Mouse (Mus musculus) gastrocnemius, postnatal 4 days (tissue): ENCODE data around the gene Fdx1l. TPM values are rescaled to one million over a fixed set of nuclear protein-coding genes. Genes with fewer than 3 reads are reported as not detected.

Experiments
- DNase-seq, 2 experiments: peaks; one replicate each; pipeline ENCODE4 v3.0.0; 2021 to 2022; ENCODE audit warnings: low spot score in 2 of 2, mixed read lengths in 2 of 2
- long read RNA-seq, 2 experiments: library from polyadenylated mRNA; stranded (forward); transcript quantifications; one replicate each; pipeline ENCODE4 v2.0.0; 2021
- total RNA-seq, 2 experiments: library from RNA; stranded (reverse); gene quantifications; 2 replicates each; pipeline ENCODE4 v1.2.3; 2021

The Fdx1l gene
- 10 to 100 TPM; 28.6 to 31.6 TPM for total RNA-seq
- long read RNA-seq, experiment 1, transcript Fdx1l-201 (5 exons, 812 nt), result major isoform, 16 of 27 reads
- long read RNA-seq, experiment 1, transcript Fdx1l-205 (4 exons, 951 nt), result minor isoform, 6 of 27 reads
- long read RNA-seq, experiment 1, partial matches to known transcripts, result 0 of 27 reads
- long read RNA-seq, experiment 1, other reads (novel, unspliced or antisense), result 1 of 27 reads
- long read RNA-seq, experiment 2, transcript Fdx1l-201 (5 exons, 812 nt), result major isoform, 13 of 28 reads
- long read RNA-seq, experiment 2, transcript Fdx1l-205 (4 exons, 951 nt), result minor isoform, 9 of 28 reads
- long read RNA-seq, experiment 2, partial matches to known transcripts, result 0 of 28 reads
- long read RNA-seq, experiment 2, other reads (novel, unspliced or antisense), result 0 of 28 reads

- peak; percentile 69 to 88 for DNase-seq
Observed at GRCm38 (mm10) chr9:21073044-21073840, at the start of gene Fdx1l, which contains the start of gene Gm49373. TSS of gene Fdx1l (minus strand) at chr9:21073614. TSS of gene Gm49373 (minus strand) at chr9:21073096.

- no peak for DNase-seq
Observed at GRCm38 (mm10) chr9:21121483-21121882, 48.1 kb upstream of the Fdx1l start.

DNA sequence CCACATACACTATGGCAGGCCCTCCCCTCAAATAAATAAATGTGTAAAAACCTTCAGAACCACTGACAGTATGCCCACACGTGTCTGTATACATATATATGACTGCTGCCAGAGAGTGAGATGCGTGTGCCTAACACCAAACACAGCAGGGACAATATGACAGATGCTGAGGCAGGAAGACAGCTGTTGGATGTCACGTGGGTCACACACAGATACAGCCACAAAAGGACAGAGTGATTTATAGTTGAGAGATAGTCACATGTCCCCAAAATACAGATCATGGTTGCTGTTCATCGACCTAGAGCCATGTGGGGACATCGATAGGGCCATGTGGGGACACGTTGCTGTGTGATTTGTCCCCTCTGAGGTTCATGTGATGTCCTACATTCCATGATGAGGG lies 43.7 kb upstream of the Fdx1l start:
- no peak for DNase-seq

DNA sequence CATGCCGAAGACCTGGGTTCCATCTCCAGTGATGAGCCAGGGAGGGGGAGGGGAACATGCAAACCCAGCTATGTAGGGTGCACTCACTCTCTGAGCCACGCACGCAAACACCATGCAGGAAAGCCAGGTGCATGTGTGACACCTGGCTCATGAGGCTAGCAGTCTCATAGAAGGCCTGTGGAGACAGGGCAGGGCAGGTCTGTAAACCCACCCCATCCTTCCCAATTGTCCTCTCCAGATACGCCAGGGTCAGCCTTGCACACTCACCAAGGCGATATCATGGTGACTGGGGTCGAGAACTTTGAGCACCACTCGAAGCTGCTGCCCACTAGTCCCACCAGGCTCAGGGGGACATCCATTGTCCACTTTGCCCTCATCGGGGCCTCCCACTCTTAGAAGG lies 41.7 kb upstream of the Fdx1l start:
- DNase-seq, result no peak

GRCm38 (mm10) chr9:21114190-21114589 lies 40.8 kb upstream of the Fdx1l start:
- DNase-seq, result no peak

DNA sequence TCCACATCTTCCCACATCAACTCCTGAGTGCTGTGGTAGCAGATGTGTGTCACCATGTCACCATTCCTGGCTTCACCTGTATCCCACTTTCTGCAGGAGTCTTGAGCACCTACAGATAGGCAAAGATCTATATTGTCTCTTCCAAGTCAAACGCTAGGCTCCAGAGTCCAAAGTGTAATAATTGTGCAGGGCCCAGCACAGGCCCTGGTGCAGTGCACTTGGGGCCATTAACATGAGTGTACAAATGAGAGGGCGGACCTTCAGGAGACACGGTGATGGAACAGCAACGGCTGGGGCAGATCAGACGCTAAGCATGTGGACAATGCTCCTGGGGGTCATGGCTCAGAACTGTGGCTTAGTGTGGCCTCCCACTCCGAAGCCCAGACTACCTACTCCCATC lies 40.3 kb upstream of the Fdx1l start:
- DNase-seq, result no peak

GRCm38 (mm10) chr9:21107607-21108237 lies 34.3 kb upstream of the Fdx1l start:
- no peak for DNase-seq

- DNase-seq, result no peak
Observed at GRCm38 (mm10) chr9:21105760-21106564, 32.5 kb upstream of the Fdx1l start.

DNA sequence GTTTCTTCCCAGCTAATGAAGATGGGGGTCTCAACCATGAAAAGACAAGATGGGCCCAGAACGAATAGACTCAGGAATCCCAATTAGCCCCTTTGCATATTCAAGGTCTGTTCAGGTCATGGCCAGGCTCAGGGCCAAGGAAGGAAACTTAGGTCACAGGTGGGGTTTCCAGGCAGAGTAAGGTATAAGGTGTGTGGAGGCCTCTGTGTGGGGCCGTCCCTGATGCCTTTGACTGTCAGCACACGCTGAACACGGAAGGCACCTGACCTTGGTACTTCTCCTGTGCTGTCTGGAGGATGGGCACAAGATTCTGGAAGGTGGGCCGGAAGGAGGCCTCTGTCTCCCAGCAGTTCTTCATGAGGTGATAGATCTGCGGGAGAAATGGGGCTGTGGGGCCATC lies 31.4 kb upstream of the Fdx1l start:
- no peak for DNase-seq

GRCm38 (mm10) chr9:21102076-21102475 lies 28.7 kb upstream of the Fdx1l start:
- no peak for DNase-seq

GRCm38 (mm10) chr9:21100447-21101161 lies 27.2 kb upstream of the Fdx1l start:
- DNase-seq, result no peak

GRCm38 (mm10) chr9:21097793-21098192 lies 24.4 kb upstream of the Fdx1l start:
- DNase-seq, result no peak

DNA sequence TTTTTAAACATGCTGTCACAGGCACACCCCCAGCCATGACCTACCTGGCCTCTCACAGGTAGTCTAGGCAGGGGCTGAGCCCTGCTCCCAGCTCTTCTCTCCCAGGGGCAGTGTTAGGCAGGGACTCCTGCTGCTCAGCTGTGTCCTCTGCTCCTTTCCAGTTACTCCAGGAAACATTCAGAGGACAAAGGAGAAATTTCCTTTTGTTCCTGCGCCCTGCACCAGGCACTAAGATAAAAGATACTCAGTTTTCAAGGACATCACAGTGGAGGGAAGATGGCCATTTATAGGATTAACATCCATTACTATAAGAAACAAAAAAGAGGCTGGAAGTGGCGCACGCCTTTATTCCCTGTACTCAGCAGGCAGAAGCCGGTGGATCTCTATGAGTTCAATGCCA lies 22.5 kb upstream of the Fdx1l start:
- no peak for DNase-seq

GRCm38 (mm10) chr9:21093423-21093822 lies 20.0 kb upstream of the Fdx1l start:
- DNase-seq, result no peak

DNA sequence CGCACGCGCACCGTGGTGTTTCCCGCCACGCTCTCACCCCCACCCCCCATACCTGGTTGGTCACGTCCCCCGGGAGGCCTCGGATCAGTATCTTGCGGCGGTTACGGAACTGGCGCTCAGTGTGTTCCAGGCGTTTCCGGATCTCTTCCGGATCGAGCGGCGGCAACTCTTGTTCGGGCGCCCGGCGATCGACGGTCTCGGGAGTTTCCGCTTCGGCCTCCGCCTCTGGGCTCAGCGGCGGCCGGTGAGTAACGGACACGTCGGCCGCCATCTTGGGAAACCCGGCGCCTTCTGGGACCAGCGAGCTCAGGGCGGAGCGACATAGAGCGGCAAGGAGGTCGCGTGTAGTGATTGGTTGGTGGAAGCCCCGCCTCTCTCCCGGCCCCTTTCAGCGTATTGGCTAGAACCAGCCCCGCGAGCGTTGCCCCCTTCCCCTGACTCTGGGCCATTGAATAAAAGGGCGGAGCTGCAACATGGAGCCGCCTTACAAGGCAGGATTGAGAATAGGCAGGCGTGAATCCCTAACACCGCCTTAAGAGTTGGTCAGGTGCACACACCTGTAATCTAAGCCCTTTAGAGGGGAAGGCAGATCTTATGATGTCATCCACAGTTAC lies 18.4 kb upstream of the Fdx1l start, which contains the start of the genes Gm38431 and Raver1:
Gene Gm38431 (minus strand): TSS at position 291 of the 614 bp plus-strand sequence.
Gene Raver1 (minus strand): TSS at position 302 of the 614 bp plus-strand sequence.
- DNase-seq, result peak; percentile 92 to 97

DNA sequence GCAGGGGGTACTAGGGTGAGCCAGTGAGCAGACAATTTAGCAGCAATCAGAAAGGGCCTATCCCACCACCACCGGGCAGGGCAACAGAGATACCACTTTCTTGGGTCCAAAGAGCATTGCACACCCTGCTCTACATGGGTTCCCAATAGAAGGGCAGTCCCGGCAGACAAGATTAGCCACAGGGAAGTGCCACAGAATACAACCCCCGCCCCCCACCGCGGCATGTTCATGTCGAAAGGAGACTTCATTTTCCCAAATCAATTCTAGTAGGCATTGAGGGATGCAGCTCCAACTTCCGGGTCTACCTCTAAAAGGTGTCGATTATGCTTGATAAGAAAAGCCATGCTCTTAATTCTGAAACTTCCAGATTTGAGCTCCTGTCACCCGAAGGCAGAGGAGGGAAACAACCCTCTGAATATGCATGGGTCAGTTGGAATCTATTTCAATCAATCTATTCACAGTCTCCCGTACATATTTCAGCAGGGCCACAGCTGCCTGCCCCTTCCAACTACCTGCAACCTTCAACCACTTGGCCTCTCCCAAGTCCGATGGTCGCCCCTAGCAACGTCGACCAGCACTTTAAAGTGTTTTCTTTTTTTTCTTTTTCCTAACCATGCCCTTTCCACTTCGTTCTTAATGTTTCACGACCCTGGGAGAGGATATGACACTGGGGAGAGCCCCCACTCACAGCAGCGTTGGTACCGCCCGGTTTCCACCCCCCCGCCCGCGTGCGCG lies 17.7 kb upstream of the Fdx1l start:
- DNase-seq, result no peak

DNA sequence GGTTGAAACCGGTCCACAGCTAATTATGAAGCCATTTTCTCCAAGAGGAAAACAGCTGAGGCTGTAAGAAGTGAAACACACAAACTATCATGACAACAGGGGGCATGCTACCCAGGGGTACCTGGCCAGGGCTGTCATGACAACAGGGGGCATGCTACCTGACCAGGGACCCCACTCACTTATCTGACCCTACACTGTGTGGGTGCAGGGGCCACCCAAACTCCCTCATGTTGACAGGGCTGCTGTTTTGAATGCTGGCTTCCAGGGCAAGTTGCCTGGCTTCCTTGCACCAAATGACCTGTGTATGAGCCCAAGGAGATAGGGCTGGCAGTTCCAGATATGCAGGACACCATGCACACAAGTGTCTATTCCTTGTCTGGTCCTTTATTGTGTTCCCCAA lies 17.1 kb upstream of the Fdx1l start:
- no peak for DNase-seq

GRCm38 (mm10) chr9:21083324-21083723 lies 9.9 kb upstream of the Fdx1l start:
- DNase-seq, result no peak

- no peak for DNase-seq
Observed at GRCm38 (mm10) chr9:21081127-21081526, 7.7 kb upstream of the Fdx1l start.
